Mouse (Mus musculus): ENCODE results near the gene Col5a1.

The Col5a1 gene

DNA sequence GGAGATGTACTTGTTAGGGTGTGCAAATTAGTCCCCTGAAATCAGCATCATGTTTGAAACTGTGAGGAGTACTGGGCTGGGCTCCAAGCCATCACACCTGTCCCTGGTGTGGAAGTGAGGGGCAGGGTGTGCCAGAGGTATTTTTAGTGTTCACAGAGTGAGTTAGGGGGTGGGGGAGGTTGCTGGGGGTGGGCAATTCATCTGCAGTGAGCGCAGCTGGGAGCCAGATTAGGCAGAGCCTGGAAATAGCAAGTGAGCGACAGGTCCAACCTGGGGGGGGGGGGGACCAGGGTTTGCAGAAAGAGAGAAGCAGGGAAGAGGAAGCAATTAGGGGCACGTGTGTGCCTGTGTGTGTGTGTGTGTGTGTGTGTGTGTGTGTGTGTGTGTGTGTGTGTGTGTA lies 89.6 kb downstream of the Col5a1 start:
- DNase-seq: no peak

DNA sequence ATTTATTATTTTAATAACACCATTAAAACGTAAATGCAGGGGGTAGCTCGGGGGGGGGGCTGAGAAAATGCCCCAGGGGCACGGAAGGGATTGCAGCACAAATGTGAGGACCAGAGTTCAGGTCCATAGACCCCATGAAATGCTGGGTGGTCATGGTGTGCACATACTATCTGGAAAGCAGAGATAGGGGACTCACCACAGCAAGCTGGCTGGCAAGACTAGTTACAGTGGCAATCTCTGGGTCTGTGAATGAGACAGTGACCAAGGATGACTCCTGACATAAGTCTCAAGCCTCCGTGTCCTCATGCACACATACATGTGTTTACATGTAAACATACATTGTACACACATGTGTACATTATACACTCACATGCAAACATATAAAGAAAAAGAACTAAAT lies 90.3 kb downstream of the Col5a1 start:
- DNase-seq: no peak

DNA sequence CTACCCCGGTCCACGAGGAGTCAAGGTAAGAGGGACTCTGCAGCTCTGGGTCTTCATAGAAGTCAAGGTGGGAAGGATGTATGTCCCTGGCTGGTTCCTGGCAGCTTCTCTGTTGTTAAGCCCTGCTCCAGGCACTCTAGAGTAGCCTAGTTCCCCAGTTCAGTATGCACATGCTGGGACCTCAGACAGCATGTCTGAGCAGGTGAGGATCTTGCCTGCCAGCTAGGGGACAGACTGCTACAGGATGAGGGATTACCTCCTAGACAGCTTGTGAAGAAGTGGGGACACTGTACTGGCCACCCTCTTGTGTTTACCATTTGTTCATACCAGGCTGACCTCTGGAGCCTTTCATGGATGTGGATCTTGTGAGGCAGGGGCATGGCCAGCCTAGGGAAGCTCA lies 94.8 kb downstream of the Col5a1 start:
- DNase-seq: no peak

DNA sequence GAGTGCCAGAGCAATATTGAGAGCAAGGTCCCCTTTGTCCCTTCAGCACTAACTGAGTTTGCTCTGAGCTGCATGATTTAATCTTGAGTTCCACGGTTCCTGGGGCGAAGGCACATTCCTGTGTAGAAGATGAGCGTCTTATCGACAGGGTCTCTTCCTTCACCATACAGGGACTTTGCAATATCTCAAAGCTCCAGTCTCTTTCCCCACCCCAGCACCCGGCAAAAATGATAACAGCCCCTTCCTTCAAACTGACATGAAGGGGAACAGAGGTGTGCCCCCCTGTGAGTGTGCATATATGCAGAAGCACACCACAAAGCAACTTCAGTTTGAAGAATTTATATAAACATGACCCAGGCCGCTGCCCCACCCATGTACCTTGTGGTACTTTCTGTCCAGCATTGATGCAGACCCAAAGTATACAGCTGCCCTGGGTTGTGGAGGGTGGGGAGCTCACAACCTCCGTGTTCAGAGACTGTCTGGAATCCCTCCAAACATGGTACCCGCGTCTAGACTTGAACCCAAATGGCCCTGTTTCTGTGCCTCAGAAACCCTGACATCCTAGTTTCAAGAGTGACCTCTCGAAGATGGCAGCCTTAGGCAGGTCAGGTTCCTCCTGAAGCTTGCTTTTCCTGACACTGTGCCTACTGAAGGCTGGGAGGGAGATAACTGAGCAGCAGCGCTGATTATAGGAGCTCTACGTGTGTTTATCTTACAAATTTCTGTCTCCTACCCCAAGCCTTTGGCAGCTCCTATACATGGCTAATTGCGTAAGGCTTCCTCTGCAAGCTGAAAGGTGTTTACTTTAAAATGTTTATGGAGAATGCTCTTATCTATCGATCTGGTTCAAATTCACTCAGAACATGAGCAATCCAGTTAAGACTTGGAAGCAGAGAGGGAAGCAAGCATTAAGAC lies 95.7 kb downstream of the Col5a1 start:
- DNase-seq: no peak

DNA sequence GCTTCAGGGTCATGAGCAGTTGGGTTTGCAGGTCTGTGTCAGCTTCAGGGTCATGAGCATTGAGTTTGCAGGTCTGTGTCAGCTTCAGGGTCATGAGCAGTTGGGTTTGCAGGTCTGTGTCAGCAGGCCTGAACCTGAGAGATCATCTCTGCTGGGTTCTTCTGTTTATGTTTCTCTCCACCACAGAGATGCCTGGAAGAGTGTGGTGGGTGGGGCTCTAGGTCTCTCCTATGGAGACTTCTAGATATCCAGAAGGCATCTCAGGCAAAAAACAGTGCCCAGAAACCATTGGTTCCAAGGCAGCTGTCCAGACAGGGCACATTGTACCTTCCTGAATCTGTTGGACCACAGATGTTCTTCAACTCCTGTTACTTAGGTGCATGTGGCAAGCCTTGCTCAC lies 96.9 kb downstream of the Col5a1 start:
- DNase-seq: no peak

DNA sequence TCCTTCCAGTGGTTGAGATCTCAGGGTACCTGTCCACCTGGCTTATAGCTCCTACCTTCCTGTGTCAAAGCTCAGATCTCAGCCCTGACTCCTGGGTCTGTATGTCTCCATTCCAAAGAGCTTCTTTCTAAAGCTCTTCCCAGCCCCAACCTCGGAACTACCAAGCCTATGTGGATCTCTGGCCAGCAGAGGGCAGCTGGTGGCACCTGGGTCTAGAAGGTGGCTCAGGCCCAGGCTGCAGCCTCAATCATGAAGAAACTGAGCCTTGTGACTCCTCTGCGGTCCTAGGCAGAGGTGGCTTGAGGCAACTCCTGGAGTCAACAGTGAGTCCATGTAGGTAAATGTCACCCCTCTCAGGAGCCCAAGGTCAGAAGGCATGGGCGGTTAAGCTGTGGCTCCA lies 97.7 kb downstream of the Col5a1 start:
- peak; percentile 80 to 83 for DNase-seq

DNA sequence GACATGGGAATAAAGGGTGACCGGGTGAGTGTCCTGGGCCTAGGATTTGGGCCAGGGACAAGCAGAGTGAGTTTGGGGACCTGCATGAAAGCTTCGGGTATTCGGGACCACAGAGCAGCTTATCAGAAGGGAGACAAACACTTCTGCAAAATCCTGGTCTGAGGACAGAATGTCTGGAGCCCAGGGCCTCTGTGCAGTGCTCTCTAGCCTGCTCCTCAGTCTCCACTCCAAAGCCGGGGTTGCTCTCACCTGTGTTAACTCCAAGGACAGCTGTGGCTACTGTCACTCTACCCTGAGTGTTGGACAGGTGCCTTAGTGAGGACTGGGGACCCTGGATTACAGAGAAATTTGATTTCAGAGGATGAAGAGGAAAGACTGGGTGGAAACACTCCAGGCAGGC lies 100.5 kb downstream of the Col5a1 start:
- DNase-seq: no peak

DNA sequence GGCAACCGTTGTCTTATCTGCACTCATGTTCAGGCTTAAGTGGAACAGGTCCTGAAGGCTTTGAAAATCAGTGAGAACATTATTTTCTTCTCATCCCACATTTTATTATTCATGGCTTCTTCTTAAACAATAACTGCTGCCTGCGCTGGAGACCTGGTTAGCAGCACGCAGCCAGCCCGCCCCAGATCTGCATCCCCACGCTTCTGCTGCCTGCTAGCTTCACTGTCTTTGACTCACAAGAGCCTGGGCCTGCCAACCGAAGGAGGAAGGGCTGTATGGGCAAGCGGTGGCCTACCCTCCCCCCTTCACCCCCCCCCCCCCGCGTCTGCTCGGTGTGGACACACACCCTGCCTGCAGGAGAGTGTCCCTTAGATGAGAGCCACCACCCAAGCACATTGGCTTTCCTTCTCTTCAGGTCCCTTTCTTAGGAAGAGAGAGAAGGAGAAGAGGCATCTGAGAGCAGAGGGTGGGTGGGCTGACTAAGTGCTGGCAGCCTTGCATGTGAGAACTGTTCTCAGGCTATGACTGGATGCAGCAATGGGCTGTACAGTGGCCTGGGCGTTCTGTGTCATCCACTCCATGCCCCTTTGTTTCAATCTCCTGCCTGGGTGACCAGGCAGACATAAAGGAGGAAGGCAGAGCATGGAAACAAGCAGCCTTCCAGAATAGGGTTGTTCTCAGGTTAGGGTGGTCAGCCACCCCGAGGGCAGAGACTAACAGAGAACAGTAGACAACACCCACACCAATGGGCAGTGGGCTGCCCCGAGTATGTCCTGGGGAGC lies 104.4 kb downstream of the Col5a1 start:
- DNase-seq: no peak

DNA sequence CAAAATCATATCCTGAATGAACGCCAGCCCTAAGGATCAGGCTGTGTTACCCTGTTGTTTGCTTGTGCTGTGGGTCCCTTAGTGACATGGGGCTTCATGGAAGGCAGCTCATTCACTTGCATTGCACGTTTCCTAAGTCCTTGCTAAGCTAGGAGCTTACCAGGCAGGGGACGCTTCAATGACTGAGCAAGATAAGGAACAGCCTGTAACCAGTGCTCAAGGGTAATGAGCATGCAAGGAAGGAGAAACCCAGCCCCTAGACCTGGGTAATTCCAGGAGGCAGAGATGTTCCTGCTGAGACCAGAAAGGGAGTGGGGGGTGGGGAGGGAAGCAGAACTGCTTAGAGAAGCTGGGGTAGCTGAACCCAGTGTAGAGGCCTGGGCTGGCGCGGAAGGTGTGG lies 107.2 kb downstream of the Col5a1 start:
- no peak for DNase-seq

DNA sequence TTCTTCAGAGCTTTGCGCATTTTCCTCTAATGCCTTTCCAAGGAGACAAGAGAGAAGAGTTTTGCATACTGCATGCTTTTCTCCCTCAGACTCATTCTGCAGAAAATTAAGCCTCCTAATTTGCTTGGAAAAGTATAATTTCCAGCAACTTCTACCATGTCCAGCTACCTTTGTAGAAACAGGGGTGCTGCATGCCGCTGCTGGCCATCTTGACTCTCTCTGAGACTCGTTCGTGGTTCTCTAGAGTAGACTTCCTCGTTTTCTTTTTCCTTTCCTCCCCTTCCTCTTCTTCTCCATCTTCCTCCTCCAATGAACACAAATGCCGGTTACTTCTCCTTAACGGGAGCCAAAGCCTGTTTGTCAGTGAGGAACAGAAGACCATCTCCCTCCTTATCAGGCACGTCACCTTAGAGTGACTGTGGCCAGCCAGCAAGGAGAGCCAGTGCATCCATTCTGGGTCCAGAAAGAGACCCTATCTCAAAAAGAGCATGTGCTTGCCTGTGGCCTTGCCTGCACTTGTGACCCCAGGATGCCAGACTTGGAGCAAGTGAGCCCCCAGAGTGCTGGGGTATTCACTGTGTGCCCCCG lies 113.9 kb downstream of the Col5a1 start:
- no peak for DNase-seq

DNA sequence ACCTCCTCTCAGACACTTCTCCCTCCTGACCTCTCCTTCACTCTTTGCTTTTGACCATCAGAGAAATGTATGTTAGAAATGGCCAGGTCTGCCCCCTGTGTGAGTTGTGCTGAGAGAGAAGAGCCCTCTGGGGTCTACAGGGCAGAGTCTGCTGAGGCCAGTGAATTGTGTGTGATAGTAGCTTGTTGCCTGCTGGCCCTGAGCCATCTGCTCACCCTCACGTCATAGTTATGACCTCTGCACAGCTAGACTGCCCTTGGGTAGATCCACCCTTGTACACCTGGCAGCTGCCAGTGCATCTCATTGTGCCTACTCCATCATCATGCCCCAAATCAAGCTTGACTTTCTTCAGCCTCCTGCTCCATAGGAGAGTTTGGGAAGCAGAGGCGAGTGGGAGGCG lies 114.4 kb downstream of the Col5a1 start:
- peak; percentile 34 to 53 for DNase-seq

DNA sequence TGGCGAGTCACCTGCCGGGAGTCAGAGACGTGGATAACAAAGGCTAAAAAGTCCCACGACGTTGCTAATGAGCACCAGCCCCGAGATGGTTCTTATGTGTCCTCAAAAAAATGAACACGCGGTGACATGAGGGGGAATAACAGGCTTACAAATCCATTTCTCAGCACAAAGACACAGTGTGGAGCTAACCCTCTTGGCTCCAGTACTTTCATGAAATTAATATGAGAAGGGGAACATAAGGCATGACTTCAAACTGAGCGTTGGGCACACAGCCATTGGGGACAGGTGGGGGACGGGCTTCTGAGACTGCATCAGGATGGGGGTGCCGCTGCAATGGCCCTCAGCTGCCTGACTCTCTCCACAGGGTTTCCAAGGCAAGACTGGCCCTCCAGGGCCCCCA lies 115.0 kb downstream of the Col5a1 start:
- DNase-seq: peak; percentile 71 to 78

DNA sequence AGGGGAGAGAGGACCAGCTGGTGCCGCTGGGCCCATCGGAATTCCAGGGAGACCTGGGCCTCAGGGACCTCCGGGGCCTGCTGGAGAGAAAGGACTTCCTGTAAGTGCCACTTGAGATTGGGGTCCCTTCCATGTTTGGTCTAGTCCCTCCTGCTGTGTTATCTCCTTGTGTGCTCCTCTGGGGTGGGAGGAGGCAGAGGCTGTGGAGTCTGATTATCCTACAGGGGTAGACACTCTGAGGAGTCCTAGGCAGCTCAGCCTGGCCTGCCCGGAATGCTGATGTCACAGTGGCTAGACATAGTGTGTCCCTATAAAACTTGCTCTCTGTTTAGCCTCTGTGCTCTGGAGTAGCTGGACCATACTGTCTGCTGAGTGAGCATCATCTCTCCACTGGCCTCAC lies 119.0 kb downstream of the Col5a1 start:
- no peak for DNase-seq

DNA sequence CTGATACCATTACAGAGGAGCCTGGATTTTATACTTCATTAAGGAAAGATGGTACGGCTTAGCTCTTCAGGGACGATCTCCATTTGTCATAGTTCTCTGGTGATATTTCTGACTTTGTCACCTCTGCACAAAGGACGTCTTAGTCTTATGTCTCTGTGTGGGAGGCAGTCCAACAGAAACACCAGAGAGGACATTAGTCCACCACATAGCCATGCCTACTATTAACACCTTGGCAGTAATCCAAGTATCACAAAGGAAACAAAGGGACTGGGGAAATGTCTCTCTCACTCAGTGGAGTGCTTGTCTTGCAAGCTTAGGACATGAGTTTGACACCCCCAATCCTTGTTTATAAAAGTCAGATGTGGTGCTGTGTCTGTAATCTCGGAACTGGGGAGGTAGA lies 122.0 kb downstream of the Col5a1 start:
- DNase-seq: no peak

DNA sequence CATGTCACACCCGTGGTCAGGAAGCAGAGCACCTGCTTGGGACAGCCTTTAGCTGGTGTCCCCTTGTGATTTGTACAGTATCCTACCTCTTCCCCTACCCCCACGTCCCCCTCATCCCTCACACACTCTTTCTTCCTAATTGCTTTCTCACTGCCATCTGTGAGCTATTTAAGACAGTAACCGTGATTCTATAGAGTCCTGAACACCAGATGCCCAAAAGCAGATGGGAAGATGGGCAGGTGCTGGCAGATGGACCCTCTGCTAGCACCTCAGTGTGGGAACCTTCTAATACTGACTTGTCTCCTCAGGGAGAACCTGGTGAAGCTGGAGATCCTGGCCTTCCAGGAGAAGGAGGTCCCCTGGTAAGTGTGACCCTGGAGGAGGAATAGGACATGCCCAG lies 126.1 kb downstream of the Col5a1 start:
- no peak for DNase-seq

DNA sequence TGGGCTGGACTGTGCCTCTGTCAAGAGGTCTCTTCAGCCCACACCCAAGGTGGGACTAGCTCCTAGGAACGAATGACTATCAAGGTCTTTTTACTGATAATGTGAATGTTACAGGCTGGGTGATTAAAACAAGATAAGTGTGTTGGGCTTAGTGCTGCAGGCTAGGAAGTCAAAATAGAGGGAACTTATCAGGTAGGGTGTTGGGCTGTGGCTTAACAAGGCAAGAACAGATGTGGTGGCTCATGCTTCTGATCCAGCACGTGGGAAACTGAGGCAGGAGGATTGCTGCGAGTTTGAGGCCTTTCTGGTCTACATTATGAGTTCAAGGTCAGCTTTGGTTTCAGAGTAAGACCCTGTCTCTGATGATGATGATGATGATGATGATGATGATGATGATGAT lies 128.6 kb downstream of the Col5a1 start:
- no peak for DNase-seq

DNA sequence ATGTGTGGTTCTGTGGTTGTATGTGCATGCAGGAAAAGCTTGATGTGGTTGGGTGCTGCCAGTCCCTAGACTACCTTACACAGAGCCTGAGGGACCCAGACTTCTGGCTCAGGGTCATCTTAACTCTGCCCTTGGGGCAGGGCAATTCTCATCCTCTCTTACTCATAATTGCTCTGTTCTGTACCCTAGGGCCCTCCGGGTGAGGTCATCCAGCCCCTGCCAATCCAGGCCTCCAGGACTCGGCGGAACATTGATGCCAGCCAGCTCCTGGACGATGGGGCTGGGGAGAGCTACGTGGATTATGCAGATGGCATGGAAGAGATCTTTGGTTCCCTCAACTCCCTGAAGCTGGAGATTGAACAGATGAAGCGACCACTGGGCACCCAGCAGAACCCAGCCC lies 138.2 kb downstream of the Col5a1 start:
- no peak for DNase-seq

DNA sequence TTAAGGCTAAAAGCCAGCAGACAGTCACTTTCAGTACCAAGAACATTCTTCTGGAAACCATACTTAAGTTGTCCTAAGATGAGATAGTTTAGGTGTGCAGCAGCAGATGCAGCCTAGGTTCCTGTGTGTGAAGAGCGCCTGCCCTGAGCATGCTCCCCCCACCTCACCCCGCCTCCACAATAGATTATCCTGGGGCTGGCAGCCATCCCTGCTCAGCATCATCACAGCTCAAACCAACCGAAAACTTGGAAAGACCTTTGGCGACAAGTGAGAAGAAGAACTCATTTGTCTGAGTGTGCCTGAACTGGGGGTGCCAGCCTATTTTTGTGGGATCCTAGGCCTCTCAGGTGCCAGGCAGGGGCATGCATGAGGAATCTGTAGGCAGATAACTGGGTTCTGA lies 139.6 kb downstream of the Col5a1 start:
- peak; percentile 55 to 59 for DNase-seq

DNA sequence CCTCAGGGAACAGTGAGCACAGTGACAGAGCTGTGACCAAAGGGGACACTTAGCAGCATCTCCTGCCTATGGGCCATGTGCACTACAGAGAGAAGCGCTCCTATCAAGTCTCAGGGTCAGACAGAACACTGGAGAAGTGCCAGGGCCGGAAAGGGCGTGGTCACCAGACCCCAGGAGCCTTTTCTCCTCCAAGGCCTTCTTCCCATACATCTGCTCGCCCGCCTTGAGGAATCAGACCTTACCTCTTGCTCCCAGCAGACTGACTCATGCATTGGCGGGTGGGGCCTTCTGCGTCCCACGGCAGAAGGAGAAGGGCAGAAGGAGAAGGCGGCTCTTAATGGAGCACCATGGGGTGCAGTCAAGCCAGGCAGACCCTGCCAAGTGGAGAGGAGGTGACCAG lies 145.6 kb downstream of the Col5a1 start:
- peak; percentile 16 to 38 for DNase-seq

DNA sequence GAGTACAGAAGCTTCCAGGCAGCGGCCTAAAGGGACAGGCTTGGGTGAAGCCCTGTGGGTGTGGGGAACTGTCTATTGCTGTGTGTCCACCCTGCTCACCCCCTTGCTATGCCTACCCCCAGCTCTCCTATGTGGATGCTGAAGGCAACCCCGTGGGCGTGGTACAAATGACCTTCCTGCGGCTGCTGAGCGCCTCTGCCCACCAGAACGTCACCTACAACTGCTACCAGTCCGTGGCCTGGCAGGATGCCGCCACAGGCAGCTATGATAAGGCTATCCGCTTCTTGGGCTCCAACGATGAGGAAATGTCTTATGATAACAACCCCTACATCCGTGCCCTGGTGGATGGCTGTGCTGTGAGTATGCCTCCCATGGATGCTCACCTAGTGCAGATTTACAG lies 146.2 kb downstream of the Col5a1 start:
- DNase-seq: no peak

DNA sequence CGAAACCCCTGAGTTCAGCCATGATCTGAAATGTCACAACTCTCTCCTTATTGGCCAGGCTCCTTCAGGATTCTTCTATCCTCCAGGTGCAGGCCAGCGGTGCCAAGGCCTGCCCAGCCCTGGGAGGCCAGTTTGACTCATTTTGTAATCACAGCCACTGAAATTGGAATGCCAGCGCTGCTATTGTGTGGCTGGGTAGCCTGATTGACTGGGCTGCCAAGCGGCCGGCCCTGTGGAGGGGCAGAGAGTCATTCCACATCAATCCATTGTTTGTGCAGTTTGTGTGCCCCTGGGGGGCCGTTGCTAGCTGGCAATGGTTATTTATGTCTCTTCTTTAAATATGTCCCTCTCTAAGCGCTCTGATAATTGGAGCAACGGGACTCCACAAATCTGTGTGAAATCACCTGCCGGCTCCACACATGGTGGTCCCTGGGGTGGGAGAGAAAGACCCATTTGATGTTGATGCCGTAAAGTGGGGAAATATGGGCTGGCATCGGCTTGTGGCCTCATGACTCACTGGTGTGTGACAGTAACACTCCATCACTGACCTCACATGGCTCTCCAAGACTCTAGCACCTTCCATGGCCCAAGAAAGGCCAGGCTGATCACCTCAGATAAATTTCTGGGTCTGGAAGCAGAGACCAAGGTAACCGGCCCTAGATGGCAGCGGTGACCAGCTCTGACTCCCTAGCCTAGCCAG lies 147.9 kb downstream of the Col5a1 start:
- DNase-seq: peak; percentile 18 to 24

DNA sequence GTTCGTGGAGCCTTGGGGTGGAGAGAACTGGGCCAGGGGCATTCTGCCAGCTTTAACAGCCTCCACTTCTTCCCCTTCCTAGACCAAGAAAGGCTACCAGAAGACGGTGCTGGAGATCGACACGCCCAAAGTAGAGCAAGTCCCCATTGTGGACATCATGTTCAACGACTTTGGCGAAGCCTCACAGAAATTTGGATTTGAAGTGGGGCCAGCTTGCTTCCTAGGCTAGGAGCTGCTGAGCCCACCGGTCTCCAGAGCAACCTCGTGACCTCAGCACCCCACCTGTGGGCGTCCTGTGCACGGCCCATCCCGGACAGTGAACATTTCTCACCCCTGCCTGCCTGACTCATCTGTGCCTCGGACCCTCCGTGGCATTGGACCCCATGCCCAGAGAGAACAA lies 150.6 kb downstream of the Col5a1 start:
- peak; percentile 50 to 56 for DNase-seq

Data from cerebellum, postnatal 14 days (tissue).